ENCODE assay signal across 8 mouse cellular contexts in the genomic region with DNA sequence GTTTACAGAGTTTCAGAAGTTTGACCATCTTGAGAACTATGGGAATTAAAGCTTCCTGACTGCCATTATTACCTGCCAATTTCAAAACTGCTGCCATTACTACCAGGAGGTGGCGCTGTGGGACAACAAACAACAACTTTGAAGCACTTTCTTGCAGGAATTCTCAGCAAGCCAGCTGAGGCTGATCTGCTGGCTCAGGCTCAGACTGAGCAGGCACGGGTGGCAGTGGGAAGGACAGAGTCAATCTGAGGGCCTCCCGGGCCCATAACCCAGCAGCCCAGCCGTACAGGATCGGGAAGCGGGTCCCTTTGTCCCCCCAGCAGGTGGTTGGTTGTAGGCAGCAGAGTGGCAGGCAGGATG. TPM values are rescaled to one million over a fixed set of nuclear protein-coding genes. Genes with fewer than 3 reads are reported as not detected.
DNase-seq lines count a peak whose midpoint lies in the region; ATAC-seq and TF ChIP-seq lines count a peak whose summit lies in the region.

No protein-coding gene starts in this region.

- H3K27ac ChIP-seq in embryonic facial prominence, embryonic 10.5 days (replicated peaks), result 0 out of 2 replicates have a peak overlapping the region, but pooled peaks have one; percentile 5
- no peak overlapping the region for H3K27ac ChIP-seq in limb, embryonic 11.5 days (replicated peaks; ENCODE audit: low read depth, low read length)
- no peak overlapping the region for H3K27ac ChIP-seq in midbrain, postnatal 0 days (ENCODE audit: low read depth, low read length)

- WGBS in embryonic facial prominence, embryonic 10.5 days, result 5% methylated on average over 6 of the region's 6 CpGs
- WGBS in limb, embryonic 11.5 days, result 4% methylated on average over 6 of the region's 6 CpGs
- 6% methylated on average over 6 of the region's 6 CpGs for WGBS in midbrain, postnatal 0 days

- H3K4me1 ChIP-seq in embryonic facial prominence, embryonic 10.5 days, result peaks cover 14% of the 10 kb centered on the region
- H3K4me1 ChIP-seq in limb, embryonic 11.5 days (ENCODE audit: control insufficient read depth, insufficient read depth, low read length), result 0 out of 2 replicates have a peak, but pooled peaks cover 3% of the 10 kb centered on the region
- H3K4me1 ChIP-seq in midbrain, postnatal 0 days (ENCODE audit: insufficient read depth, low read length), result no peaks in the 10 kb centered on the region

- no peak for ATAC-seq in CD4-positive, CD25-positive, alpha-beta regulatory T cell, adult 4 months
- no peak for ATAC-seq in limb, embryonic 11.5 days (ENCODE audit: insufficient number of reproducible peaks, low FRiP score, low TSS enrichment, low read depth)
- peak; percentile 73; the same call in 1 of the 2 replicates for ATAC-seq in midbrain, postnatal 0 days (ENCODE audit: low FRiP score)

- H3K4me3 ChIP-seq in embryonic facial prominence, embryonic 10.5 days, result peak overlapping the region; percentile 55
- H3K4me3 ChIP-seq in limb, embryonic 11.5 days (ENCODE audit: low read depth, low read length), result peak overlapping the region; percentile 19; the same call in 1 of the 2 replicates
- H3K4me3 ChIP-seq in midbrain, postnatal 0 days (ENCODE audit: low read depth, low read length), result no peak overlapping the region

- DNase-seq in CD4-positive, CD25-positive, alpha-beta regulatory T cell, adult 2 months (ENCODE audit: low read depth, low spot score), result peak; percentile 68
- peak; percentile 88 for DNase-seq in embryonic facial prominence, embryonic 10.5 days (ENCODE audit: low spot score)
- DNase-seq in heart, adult 11 months, result peak; percentile 94
- DNase-seq in kidney, adult 18-20 months, result peak; percentile 90
- peak; percentile 95 for DNase-seq in limb, embryonic 11.5 days (ENCODE audit: low spot score)
- peak; percentile 88 for DNase-seq in midbrain, postnatal 0 days (ENCODE audit: low spot score)
- peak; percentile 56 for DNase-seq in splenic B cell, adult 2 months (ENCODE audit: low read depth, low spot score)

- H3K4me2 ChIP-seq in limb, embryonic 11.5 days (ENCODE audit: low read depth, severe bottlenecking), result peak overlapping the region; percentile 65
- H3K4me2 ChIP-seq in midbrain, postnatal 0 days (ENCODE audit: low read depth, low read length, poor library complexity, severe bottlenecking), result no peak overlapping the region

- H3K27me3 ChIP-seq in embryonic facial prominence, embryonic 10.5 days (replicated peaks; ENCODE audit: low read depth, poor library complexity, severe bottlenecking), result peaks cover 18% of the 10 kb centered on the region
- H3K27me3 ChIP-seq in limb, embryonic 11.5 days (ENCODE audit: control insufficient read depth, insufficient read depth, low read length), result peaks cover 5% of the 10 kb centered on the region
- peaks cover 4% of the 10 kb centered on the region; the same call in 1 of the 2 replicates for H3K27me3 ChIP-seq in midbrain, postnatal 0 days (ENCODE audit: insufficient read depth, low read length)
- H3K27me3 ChIP-seq in splenic B cell, adult 2 months (ENCODE audit: control insufficient read depth, insufficient read depth, low read length, poor library complexity, severe bottlenecking), result no peaks in the 10 kb centered on the region

- no peak overlapping the region; the same call in 1 of the 2 replicates for H3K9ac ChIP-seq in limb, embryonic 11.5 days (ENCODE audit: low read length)
- H3K9ac ChIP-seq in midbrain, postnatal 0 days (replicated peaks; ENCODE audit: low read length, poor library complexity, severe bottlenecking), result no peak overlapping the region

- peak; percentile 97 for TF ChIP-seq CTCF in midbrain, postnatal 0 days (IDR thresholded peaks at IDR 0.05)

- no peaks in the 10 kb centered on the region for H3K9me3 ChIP-seq in embryonic facial prominence, embryonic 10.5 days
- H3K9me3 ChIP-seq in limb, embryonic 11.5 days (ENCODE audit: control insufficient read depth, low read length), result no peaks in the 10 kb centered on the region
- H3K9me3 ChIP-seq in midbrain, postnatal 0 days (ENCODE audit: low read length), result no peaks in the 10 kb centered on the region

- no peaks in the 10 kb centered on the region for H3K36me3 ChIP-seq in embryonic facial prominence, embryonic 10.5 days (replicated peaks)
- no peaks in the 10 kb centered on the region for H3K36me3 ChIP-seq in limb, embryonic 11.5 days (ENCODE audit: control insufficient read depth, insufficient read depth, low read length)
- no peaks in the 10 kb centered on the region for H3K36me3 ChIP-seq in midbrain, postnatal 0 days (ENCODE audit: insufficient read depth, low read length)
- H3K36me3 ChIP-seq in splenic B cell, adult 2 months (ENCODE audit: control insufficient read depth, insufficient read depth, low read length, poor library complexity, severe bottlenecking), result no peaks in the 10 kb centered on the region

RNA-seq across cellular contexts. Expression of gene Mlph, which starts 13.7 kb away (rescaled TPM):
- not detected for polyA plus RNA-seq in CD4-positive, CD25-positive, alpha-beta regulatory T cell, adult 4 months (2017; shearing (Covaris generic))
- 0.06 and 0.14 TPM in 2 replicates for polyA plus RNA-seq in embryonic facial prominence, embryonic 10.5 days (2016; fragmentation: Nextera tagmentation; extraction: Ambion mirVana)
- polyA plus RNA-seq in limb, embryonic 11.5 days (2014; fragmentation: Nextera tagmentation; extraction: Ambion mirVana), result 0.08 and 0.17 TPM in 2 replicates
- 0.27 TPM in 1 of 2 replicates, not detected in the other for total RNA-seq in midbrain, postnatal 0 days (2014; rRNA removed)
- polyA plus RNA-seq in midbrain, postnatal 0 days (2015; fragmentation: Nextera tagmentation; extraction: Ambion mirVana), result 0.35 and 0.39 TPM in 2 replicates

RNA-seq across cellular contexts. Expression of gene Prlh, which starts 24.4 kb away (rescaled TPM):
- polyA plus RNA-seq in CD4-positive, CD25-positive, alpha-beta regulatory T cell, adult 4 months (2017; shearing (Covaris generic)), result not detected
- polyA plus RNA-seq in embryonic facial prominence, embryonic 10.5 days (2016; fragmentation: Nextera tagmentation; extraction: Ambion mirVana), result not detected in 2 replicates
- not detected in 2 replicates for polyA plus RNA-seq in limb, embryonic 11.5 days (2014; fragmentation: Nextera tagmentation; extraction: Ambion mirVana)
- not detected in 2 replicates for total RNA-seq in midbrain, postnatal 0 days (2014; rRNA removed)
- polyA plus RNA-seq in midbrain, postnatal 0 days (2015; fragmentation: Nextera tagmentation; extraction: Ambion mirVana), result not detected in 2 replicates

RNA-seq across cellular contexts. Expression of gene Rab17, which starts 40.9 kb away (rescaled TPM):
- polyA plus RNA-seq in CD4-positive, CD25-positive, alpha-beta regulatory T cell, adult 4 months (2017; shearing (Covaris generic)), result not detected
- 0.39 and 0.44 TPM in 2 replicates for polyA plus RNA-seq in embryonic facial prominence, embryonic 10.5 days (2016; fragmentation: Nextera tagmentation; extraction: Ambion mirVana)
- polyA plus RNA-seq in limb, embryonic 11.5 days (2014; fragmentation: Nextera tagmentation; extraction: Ambion mirVana), result 0.44 and 1.0 TPM in 2 replicates
- total RNA-seq in midbrain, postnatal 0 days (2014; rRNA removed), result not detected in 2 replicates
- 0.26 and 0.37 TPM in 2 replicates for polyA plus RNA-seq in midbrain, postnatal 0 days (2015; fragmentation: Nextera tagmentation; extraction: Ambion mirVana)
